Mouse (Mus musculus): Measurements from ENCODE around the gene Rhob.

Rhob gene

GRCm38 (mm10) chr12:8519431-8520160 lies 19.8 kb upstream of the Rhob start:
- Histone ChIP-seq H3K36me3 (ENCODE audit: control insufficient read depth, insufficient read depth, low read length, poor library complexity, severe bottlenecking) (no peaks in the 10 kb centered on the region), H3K27me3 (ENCODE audit: control insufficient read depth, insufficient read depth, low read length, poor library complexity, severe bottlenecking) (no peaks in the 10 kb centered on the region)
- peak; percentile 51 for DNase-seq (ENCODE audit: low read depth, low spot score)

GRCm38 (mm10) chr12:8511037-8511882 lies 11.5 kb upstream of the Rhob start:
- Histone ChIP-seq H3K36me3 (ENCODE audit: control insufficient read depth, insufficient read depth, low read length, poor library complexity, severe bottlenecking) (no peaks in the 10 kb centered on the region), H3K27me3 (ENCODE audit: control insufficient read depth, insufficient read depth, low read length, poor library complexity, severe bottlenecking) (no peaks in the 10 kb centered on the region)
- no peak for DNase-seq (ENCODE audit: low read depth, low spot score)

GRCm38 (mm10) chr12:8510317-8510988 lies 10.6 kb upstream of the Rhob start:
- Histone ChIP-seq H3K27me3 (ENCODE audit: control insufficient read depth, insufficient read depth, low read length, poor library complexity, severe bottlenecking) (no peaks in the 10 kb centered on the region), H3K36me3 (ENCODE audit: control insufficient read depth, insufficient read depth, low read length, poor library complexity, severe bottlenecking) (no peaks in the 10 kb centered on the region)
- no peak for DNase-seq (ENCODE audit: low read depth, low spot score)

- no peaks in the 10 kb centered on the region for H3K27me3 ChIP-seq (ENCODE audit: control insufficient read depth, insufficient read depth, low read length, poor library complexity, severe bottlenecking)
- DNase-seq (ENCODE audit: low read depth, low spot score): no peak
- H3K36me3 ChIP-seq (ENCODE audit: control insufficient read depth, insufficient read depth, low read length, poor library complexity, severe bottlenecking): no peaks in the 10 kb centered on the region
Observed at GRCm38 (mm10) chr12:8509693-8510092, 9.9 kb upstream of the Rhob start.

GRCm38 (mm10) chr12:8506954-8507707 lies 7.3 kb upstream of the Rhob start:
- no peaks in the 10 kb centered on the region for H3K36me3 ChIP-seq (ENCODE audit: control insufficient read depth, insufficient read depth, low read length, poor library complexity, severe bottlenecking)
- no peaks in the 10 kb centered on the region for H3K27me3 ChIP-seq (ENCODE audit: control insufficient read depth, insufficient read depth, low read length, poor library complexity, severe bottlenecking)
- no peak for DNase-seq (ENCODE audit: low read depth, low spot score)

- no peaks in the 10 kb centered on the region for H3K27me3 ChIP-seq (ENCODE audit: control insufficient read depth, insufficient read depth, low read length, poor library complexity, severe bottlenecking)
- no peaks in the 10 kb centered on the region for H3K36me3 ChIP-seq (ENCODE audit: control insufficient read depth, insufficient read depth, low read length, poor library complexity, severe bottlenecking)
- no peak for DNase-seq (ENCODE audit: low read depth, low spot score)
Observed at GRCm38 (mm10) chr12:8504131-8504530, 4.3 kb upstream of the Rhob start.

- H3K36me3 ChIP-seq (ENCODE audit: control insufficient read depth, insufficient read depth, low read length, poor library complexity, severe bottlenecking): no peaks in the 10 kb centered on the region
- no peaks in the 10 kb centered on the region for H3K27me3 ChIP-seq (ENCODE audit: control insufficient read depth, insufficient read depth, low read length, poor library complexity, severe bottlenecking)
- peak; percentile 85 for DNase-seq (ENCODE audit: low read depth, low spot score)
Observed at GRCm38 (mm10) chr12:8502546-8502945, 2.7 kb upstream of the Rhob start.

- Histone ChIP-seq H3K27me3 (ENCODE audit: control insufficient read depth, insufficient read depth, low read length, poor library complexity, severe bottlenecking) (no peaks in the 10 kb centered on the region), H3K36me3 (ENCODE audit: control insufficient read depth, insufficient read depth, low read length, poor library complexity, severe bottlenecking) (no peaks in the 10 kb centered on the region)
- peak; percentile 41 for DNase-seq (ENCODE audit: low read depth, low spot score)
Observed at GRCm38 (mm10) chr12:8501571-8502305, 1.9 kb upstream of the Rhob start.

- H3K27me3 ChIP-seq (ENCODE audit: control insufficient read depth, insufficient read depth, low read length, poor library complexity, severe bottlenecking): no peaks in the 10 kb centered on the region
- H3K36me3 ChIP-seq (ENCODE audit: control insufficient read depth, insufficient read depth, low read length, poor library complexity, severe bottlenecking): no peaks in the 10 kb centered on the region
Observed at GRCm38 (mm10) chr12:8500597-8501570, 1.1 kb upstream of the Rhob start.

GRCm38 (mm10) chr12:8499001-8499870 lies 573 bp downstream of the Rhob start:
- H3K36me3 ChIP-seq (ENCODE audit: control insufficient read depth, insufficient read depth, low read length, poor library complexity, severe bottlenecking): no peaks in the 10 kb centered on the region
- H3K27me3 ChIP-seq (ENCODE audit: control insufficient read depth, insufficient read depth, low read length, poor library complexity, severe bottlenecking): no peaks in the 10 kb centered on the region
- DNase-seq (ENCODE audit: low read depth, low spot score): peak; percentile 67

More at GRCm38 (mm10) chr12:8500597-8501570, 1.1 kb upstream of the Rhob start:
- no peak for DNase-seq (ENCODE audit: low read depth, low spot score)

GRCm38 (mm10) chr12:8498591-8499000 lies 1.2 kb downstream of the Rhob start:
- Histone ChIP-seq H3K27me3 (ENCODE audit: control insufficient read depth, insufficient read depth, low read length, poor library complexity, severe bottlenecking) (no peaks in the 10 kb centered on the region), H3K36me3 (ENCODE audit: control insufficient read depth, insufficient read depth, low read length, poor library complexity, severe bottlenecking) (no peaks in the 10 kb centered on the region)
- DNase-seq (ENCODE audit: low read depth, low spot score): peak; percentile 52

GRCm38 (mm10) chr12:8498148-8498571 lies 1.6 kb downstream of the Rhob start:
- DNase-seq (ENCODE audit: low read depth, low spot score): peak; percentile 28
- Histone ChIP-seq H3K27me3 (ENCODE audit: control insufficient read depth, insufficient read depth, low read length, poor library complexity, severe bottlenecking) (no peaks in the 10 kb centered on the region), H3K36me3 (ENCODE audit: control insufficient read depth, insufficient read depth, low read length, poor library complexity, severe bottlenecking) (no peaks in the 10 kb centered on the region)
